Mouse (Mus musculus) midbrain, embryonic 16.5 days (tissue): ENCODE measurements around the gene Pdgfc. TPM values are rescaled to one million over a fixed set of nuclear protein-coding genes. Genes with fewer than 3 reads are reported as not detected.
"Not testable (repeated sequence)": the region's sequence is repeated elsewhere in the genome, so short reads cannot be mapped to it uniquely, and the experiment has no call there.

Source experiments
- ATAC-seq: fragments of 200-750 bp; cut with Nextera tagmentation; 2 replicates; pipeline ENCODE4 v1.8.0; 2017; ENCODE audit warnings: moderate TSS enrichment
- H3K27ac ChIP-seq: fragments of 300-500 bp; sonication (generic); 2 replicates; pipeline ENCODE4 v1.5.1; 2014; ENCODE audit warnings: mild to moderate bottlenecking, low read length, mixed read lengths
- H3K27me3 ChIP-seq: fragments of 300-500 bp; sonication (generic); 2 replicates; pipeline ENCODE4 v1.6.1; 2014; ENCODE audit warnings: low read depth, low read length, mixed read lengths; ENCODE audit not compliant: control insufficient read depth, insufficient read depth
- H3K36me3 ChIP-seq: fragments of 300-500 bp; sonication (generic); 2 replicates; pipeline ENCODE4 v1.6.1; 2014; ENCODE audit warnings: mild to moderate bottlenecking, low read length, moderate library complexity, mixed read lengths; ENCODE audit not compliant: control insufficient read depth, insufficient read depth
- H3K4me1 ChIP-seq: fragments of 300-500 bp; sonication (generic); 2 replicates; pipeline ENCODE4 v1.6.1; 2014; ENCODE audit warnings: mild to moderate bottlenecking, low read length, mixed read lengths; ENCODE audit not compliant: control insufficient read depth, insufficient read depth
- H3K4me2 ChIP-seq: fragments of 300-500 bp; sonication (generic); 2 replicates; pipeline ENCODE4 v1.6.1; 2014; ENCODE audit warnings: mild to moderate bottlenecking, low read length, mixed read lengths
- H3K4me3 ChIP-seq: fragments of 300-500 bp; sonication (generic); 2 replicates; pipeline ENCODE4 v1.5.1; 2014; ENCODE audit warnings: low read depth, mild to moderate bottlenecking, low read length, moderate library complexity, mixed read lengths
- H3K9ac ChIP-seq: fragments of 300-500 bp; sonication (generic); 2 replicates; pipeline ENCODE4 v1.6.1; 2014; ENCODE audit warnings: low read depth, low read length, mixed read lengths
- H3K9me3 ChIP-seq: fragments of 300-500 bp; sonication (generic); replicated peaks from 2 replicates; pipeline ENCODE4 v1.6.1; 2014; ENCODE audit warnings: mild to moderate bottlenecking, low read length, mixed read lengths; ENCODE audit not compliant: control insufficient read depth, poor library complexity, severe bottlenecking
- whole genome bisulfite sequencing: fragments of 180-500 bp; shearing (Covaris S2); extraction: QIAGEN DNeasy Blood & Tissue Kit; methylation state at CpG from one replicate; pipeline ENCODE4 v1.1.7; 2014; 5-methylcytosine and 5-hydroxymethylcytosine counted together
- polyA plus RNA-seq: library from polyadenylated mRNA; unstranded; fragments of >200 nt; fragmentation: Nextera tagmentation; extraction: Ambion mirVana; gene quantifications from 2 replicates; pipeline ENCODE4 v1.2.1, GENCODE M21; 2015

The Pdgfc gene
- polyA plus RNA-seq, 1 experiment from 2014 or later: 3.7 TPM

DNA sequence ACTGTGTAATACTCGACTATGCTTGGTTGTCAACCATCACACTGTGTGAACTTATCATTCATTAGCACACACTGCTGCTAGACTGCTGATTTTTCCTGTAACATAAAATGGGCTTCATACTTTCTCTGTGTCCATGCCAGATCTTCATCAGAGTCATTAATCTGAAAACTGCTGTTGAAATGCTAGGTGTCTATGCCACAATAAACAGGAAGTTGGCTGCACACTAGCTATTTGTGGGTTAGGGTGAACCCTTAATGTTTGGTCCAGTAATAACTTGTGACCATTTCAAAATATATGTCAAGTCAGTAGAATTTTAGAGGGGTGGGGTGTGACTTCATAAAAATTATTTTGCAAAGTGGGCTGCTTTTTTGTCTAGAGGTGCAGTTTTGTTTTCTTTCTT is 84.4 kb downstream of the Pdgfc start:
- Histone ChIP-seq H3K27me3 (no peaks in the 10 kb centered on the region), H3K4me2 (no peak overlapping the region), H3K4me1 (no peaks in the 10 kb centered on the region), H3K4me3 (no peak overlapping the region), H3K9ac (no peak overlapping the region), H3K27ac (no peak overlapping the region), H3K9me3 (no peaks in the 10 kb centered on the region), H3K36me3 (no peaks in the 10 kb centered on the region)
- 91% methylated on average over 1 of the region's 1 CpGs for WGBS
- no peak for ATAC-seq

GRCm38 (mm10) chr3:81121731-81122130 is 85.5 kb downstream of the Pdgfc start:
- no peaks in the 10 kb centered on the region for H3K27me3 ChIP-seq
- H3K9me3 ChIP-seq: no peaks in the 10 kb centered on the region
- no peak overlapping the region for H3K4me3 ChIP-seq
- no peaks in the 10 kb centered on the region for H3K36me3 ChIP-seq
- ATAC-seq: no peak
- no peaks in the 10 kb centered on the region for H3K4me1 ChIP-seq
- H3K9ac ChIP-seq: no peak overlapping the region
- no peak overlapping the region for H3K4me2 ChIP-seq
- H3K27ac ChIP-seq: no peak overlapping the region
- WGBS: 82% methylated on average over 1 of the region's 1 CpGs

DNA sequence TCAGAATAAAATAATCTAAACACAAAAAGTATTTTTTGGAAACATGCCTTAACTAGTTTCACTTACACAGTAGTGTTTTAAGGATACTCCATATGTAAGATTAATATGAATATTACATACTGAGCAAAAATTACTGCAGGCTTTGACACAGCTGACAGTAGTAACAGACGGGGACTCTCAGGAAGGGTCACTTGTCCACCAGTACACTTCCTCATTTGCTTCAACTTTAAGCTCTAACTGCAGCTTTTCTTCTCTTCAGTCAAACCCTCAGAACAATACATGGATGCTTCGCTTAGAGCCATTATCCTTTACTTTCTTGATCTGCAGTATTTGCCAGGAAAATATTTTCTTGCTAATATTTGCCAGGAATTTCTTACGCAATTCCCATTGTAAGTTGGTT is 87.2 kb downstream of the Pdgfc start:
- 88% methylated on average over 3 of the region's 3 CpGs for WGBS
- Histone ChIP-seq H3K4me2 (no peak overlapping the region), H3K4me3 (no peak overlapping the region), H3K9ac (no peak overlapping the region), H3K27me3 (no peaks in the 10 kb centered on the region), H3K9me3 (no peaks in the 10 kb centered on the region), H3K4me1 (no peaks in the 10 kb centered on the region), H3K27ac (no peak overlapping the region), H3K36me3 (no peaks in the 10 kb centered on the region)
- no peak for ATAC-seq

- no peaks in the 10 kb centered on the region for H3K9me3 ChIP-seq
- ATAC-seq: no peak
- no peaks in the 10 kb centered on the region for H3K27me3 ChIP-seq
- no peak overlapping the region for H3K9ac ChIP-seq
- H3K4me2 ChIP-seq: no peak overlapping the region
- WGBS: 37% methylated on average over 2 of the region's 2 CpGs
- no peak overlapping the region for H3K4me3 ChIP-seq
- H3K36me3 ChIP-seq: no peaks in the 10 kb centered on the region
- no peaks in the 10 kb centered on the region for H3K4me1 ChIP-seq
- H3K27ac ChIP-seq: no peak overlapping the region
These were observed 90.8 kb downstream of the Pdgfc start for GRCm38 (mm10) chr3:81127013-81127412.

DNA sequence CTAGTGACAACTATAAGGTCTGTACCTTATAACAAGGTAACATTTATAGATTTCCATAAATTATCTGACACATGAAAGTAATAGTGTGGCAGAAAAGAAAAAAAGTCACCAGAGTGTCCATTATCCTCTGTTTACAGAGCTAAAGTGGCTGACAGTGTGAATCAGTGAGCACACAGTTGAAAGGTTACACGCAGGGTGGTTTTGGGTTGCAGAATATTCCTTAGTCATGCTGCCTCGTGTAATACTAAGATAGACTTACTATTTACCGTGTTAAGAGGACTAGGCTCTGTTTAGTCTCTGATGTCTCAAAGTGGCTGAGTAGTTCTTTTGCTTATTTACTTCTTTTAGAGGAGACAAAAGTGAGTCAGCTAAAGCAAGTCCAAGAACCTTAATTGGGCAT is 100.8 kb downstream of the Pdgfc start:
- Histone ChIP-seq H3K4me3 (no peak overlapping the region), H3K9me3 (no peaks in the 10 kb centered on the region), H3K27me3 (no peaks in the 10 kb centered on the region), H3K4me1 (no peaks in the 10 kb centered on the region), H3K4me2 (no peak overlapping the region), H3K36me3 (no peaks in the 10 kb centered on the region), H3K9ac (no peak overlapping the region), H3K27ac (no peak overlapping the region)
- no peak for ATAC-seq
- WGBS: 88% methylated on average over 3 of the region's 3 CpGs

DNA sequence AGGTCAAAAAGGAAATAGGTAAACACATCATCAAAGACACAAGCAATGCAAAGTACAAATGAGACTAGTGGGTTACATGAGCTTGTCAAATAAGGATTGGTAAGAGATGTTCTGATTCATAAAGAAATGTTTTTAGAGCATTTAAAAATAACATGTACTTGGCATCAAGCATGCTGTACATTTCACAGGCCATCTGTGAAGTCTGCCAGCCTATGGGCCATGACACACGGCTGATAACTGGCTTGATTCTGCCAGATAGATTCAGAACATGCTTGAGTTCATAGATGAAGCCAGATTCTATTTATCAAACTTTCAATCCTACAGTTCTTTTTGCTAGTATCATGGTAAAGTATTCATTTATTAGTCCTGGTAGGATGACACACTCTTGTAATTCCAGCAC is 101.8 kb downstream of the Pdgfc start:
- ATAC-seq, H3K4me2 ChIP-seq, H3K9me3 ChIP-seq, H3K4me3 ChIP-seq, H3K36me3 ChIP-seq, H3K9ac ChIP-seq, H3K27me3 ChIP-seq, H3K27ac ChIP-seq, H3K4me1 ChIP-seq: not testable (repeated sequence)
- 95% methylated on average over 1 of the region's 1 CpGs for WGBS

DNA sequence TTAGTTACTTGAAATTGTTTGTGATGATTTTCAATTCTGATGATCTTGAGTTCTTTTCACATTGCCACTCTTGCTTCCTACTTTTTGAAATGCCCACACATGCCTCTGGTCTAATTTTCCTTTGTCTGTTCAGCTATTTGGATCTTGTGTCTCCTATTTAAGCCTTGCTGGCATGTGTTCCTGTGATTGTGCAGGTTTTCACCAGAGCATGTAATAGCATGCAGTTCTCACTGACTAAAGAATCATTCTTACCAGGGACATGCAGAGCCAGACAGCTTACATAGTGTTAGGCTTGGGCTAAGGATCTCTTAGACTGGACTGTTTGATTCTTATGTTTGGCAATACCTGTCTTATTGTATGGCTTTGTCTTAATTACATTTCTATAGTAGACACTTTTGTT is 107.5 kb downstream of the Pdgfc start:
- no peak overlapping the region for H3K27ac ChIP-seq
- no peak overlapping the region for H3K9ac ChIP-seq
- H3K9me3 ChIP-seq: no peaks in the 10 kb centered on the region
- H3K27me3 ChIP-seq: no peaks in the 10 kb centered on the region
- no peak overlapping the region for H3K4me3 ChIP-seq
- no peaks in the 10 kb centered on the region for H3K4me1 ChIP-seq
- H3K36me3 ChIP-seq: no peaks in the 10 kb centered on the region
- ATAC-seq: no peak
- H3K4me2 ChIP-seq: no peak overlapping the region

DNA sequence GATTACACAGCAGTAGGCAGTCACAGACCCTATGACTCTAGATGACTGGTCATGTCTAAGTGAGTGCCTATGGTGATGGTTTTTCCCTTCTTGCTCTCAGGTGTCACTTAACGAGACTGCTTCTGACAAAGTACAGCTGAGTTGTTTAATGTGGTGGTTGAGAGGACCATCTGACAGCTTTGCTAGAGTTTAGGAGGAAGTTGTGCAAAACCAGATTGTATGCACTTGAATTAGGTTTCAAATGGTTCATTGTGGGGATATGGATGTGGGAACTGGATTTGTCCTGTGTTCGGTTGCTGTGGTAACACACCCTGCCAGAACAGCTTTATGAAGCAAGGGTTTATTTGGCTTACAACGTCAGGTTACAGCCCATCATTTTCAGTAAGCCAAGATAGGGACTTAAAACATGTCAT is 112.9 kb downstream of the Pdgfc start:
- Histone ChIP-seq H3K4me1 (peaks cover 4% of the 10 kb centered on the region; the same call in 1 of the 2 replicates), H3K9ac (no peak overlapping the region), H3K9me3 (no peaks in the 10 kb centered on the region), H3K27ac (no peak overlapping the region), H3K4me3 (no peak overlapping the region), H3K27me3 (no peaks in the 10 kb centered on the region), H3K36me3 (no peaks in the 10 kb centered on the region), H3K4me2 (no peak overlapping the region)
- ATAC-seq: no peak
- WGBS: 55% methylated on average over 3 of the region's 3 CpGs

DNA sequence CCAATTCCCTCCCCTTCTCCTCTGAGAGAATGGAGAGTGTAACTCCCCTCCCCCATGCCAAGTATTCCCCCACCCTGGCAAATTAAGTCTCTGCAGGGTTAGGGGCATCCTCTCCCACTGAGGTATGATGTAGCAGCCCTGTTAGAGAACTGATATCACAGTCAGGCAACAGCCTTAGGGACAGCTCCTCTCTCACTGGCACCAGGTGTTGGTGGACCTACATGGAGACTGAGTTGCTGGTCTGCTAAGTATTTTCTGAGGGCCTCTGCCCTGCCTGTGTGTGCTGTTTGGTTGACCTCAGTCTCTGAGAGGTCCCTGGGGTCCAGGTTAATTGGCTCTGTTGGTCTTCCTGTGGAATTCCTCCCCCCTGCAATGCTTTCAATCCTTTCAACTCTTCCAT is 114.0 kb downstream of the Pdgfc start:
- Histone ChIP-seq H3K27ac (no peak overlapping the region), H3K27me3 (no peaks in the 10 kb centered on the region), H3K9ac (no peak overlapping the region), H3K4me1 (peaks cover 4% of the 10 kb centered on the region; the same call in 1 of the 2 replicates), H3K36me3 (no peaks in the 10 kb centered on the region), H3K4me2 (no peak overlapping the region), H3K4me3 (no peak overlapping the region), H3K9me3 (no peaks in the 10 kb centered on the region)
- ATAC-seq: no peak

GRCm38 (mm10) chr3:81154420-81154819 is 118.2 kb downstream of the Pdgfc start:
- Histone ChIP-seq H3K9me3 (no peaks in the 10 kb centered on the region), H3K36me3 (no peaks in the 10 kb centered on the region), H3K4me3 (no peak overlapping the region), H3K9ac (no peak overlapping the region), H3K4me1 (no peaks in the 10 kb centered on the region), H3K27me3 (no peaks in the 10 kb centered on the region), H3K27ac (no peak overlapping the region), H3K4me2 (no peak overlapping the region)
- ATAC-seq: no peak
- 67% methylated on average over 1 of the region's 1 CpGs for WGBS
